Mouse (Mus musculus) midbrain, embryonic 10.5 days (tissue): ENCODE results near the gene Porcn. TPM values are rescaled to one million over a fixed set of nuclear protein-coding genes. Genes with fewer than 3 reads are reported as not detected.

Experiments used
- DNase-seq: peaks from one replicate; pipeline ENCODE4 v3.0.0-alpha.2; 2017; ENCODE audit warnings: low spot score
- H3K27ac ChIP-seq: fragments of 300-500 bp; sonication (generic); replicated peaks from 2 replicates; pipeline ENCODE4 v1.5.1; 2016; ENCODE audit warnings: mild to moderate bottlenecking
- H3K27me3 ChIP-seq: fragments of 300-500 bp; sonication (generic); 2 replicates; pipeline ENCODE4 v1.6.1; 2016; ENCODE audit warnings: low read depth, mild to moderate bottlenecking; ENCODE audit not compliant: poor library complexity, severe bottlenecking
- H3K36me3 ChIP-seq: fragments of 300-500 bp; sonication (generic); 2 replicates; pipeline ENCODE4 v1.6.1; 2016; ENCODE audit warnings: mild to moderate bottlenecking, moderate library complexity
- H3K4me1 ChIP-seq: fragments of 300-500 bp; sonication (generic); 2 replicates; pipeline ENCODE4 v1.6.1; 2016
- H3K4me3 ChIP-seq: fragments of 300-500 bp; sonication (generic); 2 replicates; pipeline ENCODE4 v1.5.1; 2016; ENCODE audit warnings: mild to moderate bottlenecking, moderate library complexity
- H3K9me3 ChIP-seq: fragments of 300-500 bp; sonication (generic); replicated peaks from 2 replicates; pipeline ENCODE4 v1.6.1; 2016; ENCODE audit warnings: mild to moderate bottlenecking
- WGBS: fragments of 180-500 bp; shearing (Covaris S2); methylation state at CpG from one replicate; pipeline ENCODE4 v1.1.7; 2016; 5-methylcytosine and 5-hydroxymethylcytosine counted together
- polyA plus RNA-seq: library from polyadenylated mRNA; unstranded; fragments of >200 nt; fragmentation: Nextera tagmentation; extraction: Ambion mirVana; gene quantifications from 2 replicates; pipeline ENCODE4 v1.2.1, GENCODE M21; 2016

Porcn gene
- polyA plus RNA-seq, 1 experiment from 2014 or later: 12.2 TPM

- H3K27ac ChIP-seq: no peak overlapping the region
- no peak for DNase-seq
- no peaks in the 10 kb centered on the region for H3K9me3 ChIP-seq
- H3K36me3 ChIP-seq: 0 out of 2 replicates have a peak, but pooled peaks cover 3% of the 10 kb centered on the region
- 89% methylated on average over 4 of the region's 4 CpGs for WGBS
- no peak overlapping the region for H3K4me3 ChIP-seq
- no peaks in the 10 kb centered on the region for H3K27me3 ChIP-seq
- no peaks in the 10 kb centered on the region for H3K4me1 ChIP-seq
Measured at GRCm38 (mm10) chrX:8164471-8164870, 41.9 kb downstream of the Porcn start.

- H3K4me3 ChIP-seq: no peak overlapping the region
- no peaks in the 10 kb centered on the region for H3K36me3 ChIP-seq
Measured at GRCm38 (mm10) chrX:8163076-8163475, 43.2 kb downstream of the Porcn start.

GRCm38 (mm10) chrX:8145153-8145991, 61.0 kb downstream of the Porcn start, which contains the start of gene Rbm3:
Rbm3 (minus strand) TSS chrX:8145880.
- WGBS: 23% methylated on average over 64 of the region's 65 CpGs
- Histone ChIP-seq H3K4me1 (peaks cover 16% of the 10 kb centered on the region), H3K27me3 (no peaks in the 10 kb centered on the region), H3K36me3 (peaks cover 38% of the 10 kb centered on the region), H3K4me3 (peak within 1 kb of the TSS; percentile 68), H3K9me3 (peaks cover 8% of the 10 kb centered on the region; the same call in 1 of the 2 replicates), H3K27ac (peak within 1 kb of the TSS; percentile 97)
- DNase-seq: peak; percentile 84

More at GRCm38 (mm10) chrX:8163076-8163475, 43.2 kb downstream of the Porcn start:
- WGBS: 94% methylated on average over 5 of the region's 5 CpGs
- H3K27ac ChIP-seq: no peak overlapping the region
- H3K27me3 ChIP-seq: no peaks in the 10 kb centered on the region
- no peaks in the 10 kb centered on the region for H3K9me3 ChIP-seq
- no peak for DNase-seq
- H3K4me1 ChIP-seq: no peaks in the 10 kb centered on the region

Other genes with a start within 250 kb of the Porcn start
- 5.4 and 7.8 TPM in 2 replicates for gene Gata1, start 228.5 kb downstream of the Porcn start, polyA plus RNA-seq
- gene Glod5, start 188.0 kb downstream of the Porcn start, polyA plus RNA-seq: 0.54 and 0.56 TPM in 2 replicates
- 95.8 and 99.4 TPM in 2 replicates for gene Suv39h1, start 131.8 kb downstream of the Porcn start, polyA plus RNA-seq
- 0.17 and 0.31 TPM in 2 replicates for gene Was, start 116.0 kb downstream of the Porcn start, polyA plus RNA-seq
- gene Wdr13, start 73.6 kb downstream of the Porcn start, polyA plus RNA-seq: 22.8 and 32.2 TPM in 2 replicates
- 397 and 409 TPM in 2 replicates for gene Rbm3, start 60.6 kb downstream of the Porcn start, polyA plus RNA-seq
- 8.7 and 11.2 TPM in 2 replicates for gene Tbc1d25, start 30.3 kb downstream of the Porcn start, polyA plus RNA-seq
- gene Ebp, start 13.0 kb downstream of the Porcn start, polyA plus RNA-seq: 35.1 TPM in 2 replicates
- 44.2 and 45.7 TPM in 2 replicates for gene Ftsj1, start 45.9 kb upstream of the Porcn start, polyA plus RNA-seq
- 4.6 and 4.8 TPM in 2 replicates for gene Slc38a5, start 64.6 kb upstream of the Porcn start, polyA plus RNA-seq
- not detected in 2 replicates for gene Ssxb10, start 120.9 kb upstream of the Porcn start, polyA plus RNA-seq
- not detected in 2 replicates for gene Ssxb9, start 160.5 kb upstream of the Porcn start, polyA plus RNA-seq
- gene Ssxb1, start 206.8 kb upstream of the Porcn start, polyA plus RNA-seq: not detected in 2 replicates